Mouse (Mus musculus) intestine, embryonic 15.5 days (tissue): ENCODE results near the gene Adamts10. TPM values are rescaled to one million over a fixed set of nuclear protein-coding genes. Genes with fewer than 3 reads are reported as not detected.

Experiments used
- ATAC-seq: fragments of 200-750 bp; cut with Nextera tagmentation; 2 replicates; pipeline ENCODE4 v1.8.0; 2017; ENCODE audit warnings: moderate TSS enrichment, moderate library complexity
- H3K27ac ChIP-seq: fragments of 300-500 bp; sonication (generic); 2 replicates; pipeline ENCODE4 v1.5.1; 2015; ENCODE audit warnings: mild to moderate bottlenecking, inconsistent platforms
- H3K27me3 ChIP-seq: fragments of 300-500 bp; sonication (generic); replicated peaks from 2 replicates; pipeline ENCODE4 v1.6.1; 2015; ENCODE audit warnings: inconsistent platforms
- H3K36me3 ChIP-seq: fragments of 300-500 bp; sonication (generic); 2 replicates; pipeline ENCODE4 v1.6.1; 2015; ENCODE audit warnings: inconsistent platforms
- H3K4me1 ChIP-seq: fragments of 300-500 bp; sonication (generic); replicated peaks from 2 replicates; pipeline ENCODE4 v1.6.1; 2015; ENCODE audit warnings: inconsistent platforms
- H3K4me2 ChIP-seq: fragments of 300-500 bp; sonication (generic); replicated peaks from 2 replicates; pipeline ENCODE4 v1.6.1; 2015; ENCODE audit warnings: mild to moderate bottlenecking, inconsistent platforms
- H3K4me3 ChIP-seq: fragments of 300-500 bp; sonication (generic); replicated peaks from 2 replicates; pipeline ENCODE4 v1.5.1; 2015; ENCODE audit warnings: inconsistent platforms
- H3K9ac ChIP-seq: fragments of 300-500 bp; sonication (generic); 2 replicates; pipeline ENCODE4 v1.6.1; 2015; ENCODE audit warnings: inconsistent platforms
- H3K9me3 ChIP-seq: fragments of 300-500 bp; sonication (generic); 2 replicates; pipeline ENCODE4 v1.6.1; 2016; ENCODE audit warnings: inconsistent platforms
- WGBS: fragments of 180-500 bp; shearing (Covaris S2); methylation state at CpG from one replicate; pipeline ENCODE4 v1.1.7; 2015; 5-methylcytosine and 5-hydroxymethylcytosine counted together
- polyA plus RNA-seq: library from polyadenylated mRNA; unstranded; fragments of >200 nt; fragmentation: Nextera tagmentation; extraction: Ambion mirVana; gene quantifications from 2 replicates; pipeline ENCODE4 v1.2.1, GENCODE M21; 2015

Adamts10 gene
- 37.6 and 42.1 TPM in 2 replicates for polyA plus RNA-seq

- H3K9me3 ChIP-seq: no peaks in the 10 kb centered on the region
- H3K4me1 ChIP-seq: peaks cover 20% of the 10 kb centered on the region
- H3K36me3 ChIP-seq: no peaks in the 10 kb centered on the region; the same call in 1 of the 2 replicates
- peak within 1 kb of the TSS; percentile 72 for H3K9ac ChIP-seq
- peak within 1 kb of the TSS; percentile 79 for H3K4me2 ChIP-seq
- WGBS: under 1% methylated on average over 44 of the region's 44 CpGs
- no peaks in the 10 kb centered on the region for H3K27me3 ChIP-seq
- peak within 1 kb of the TSS; percentile 61 for H3K4me3 ChIP-seq
- peak within 1 kb of the TSS; percentile 70 for H3K27ac ChIP-seq
- ATAC-seq: peak; percentile 85
These were observed at the start of gene Adamts10 for GRCm38 (mm10) chr17:33523918-33524755. Gene Adamts10, plus strand, starts transcription at chr17:33524204.

DNA sequence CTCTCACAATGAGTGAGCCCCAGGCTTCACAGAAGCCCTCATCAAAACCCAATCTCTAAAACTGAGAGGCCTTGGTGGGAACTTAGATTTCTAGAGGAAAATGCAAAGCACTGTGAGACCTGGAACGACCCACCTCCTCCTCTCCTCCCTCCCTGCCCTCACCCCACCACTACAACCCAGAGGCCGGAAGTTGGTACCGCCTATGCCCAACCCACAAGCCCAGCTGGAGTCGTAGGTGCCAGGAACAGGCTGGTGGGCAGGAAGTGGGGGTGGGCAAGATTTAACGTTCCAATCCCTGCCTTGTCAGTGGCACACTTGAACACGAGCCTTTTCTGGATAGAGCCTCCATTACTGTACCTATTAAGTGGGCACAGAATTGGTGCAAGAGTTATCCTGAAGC, 40.0 kb upstream of the Adamts10 start:
- Histone ChIP-seq H3K9me3 (no peaks in the 10 kb centered on the region), H3K27me3 (no peaks in the 10 kb centered on the region), H3K4me1 (no peaks in the 10 kb centered on the region), H3K9ac (no peak overlapping the region), H3K4me3 (no peak overlapping the region), H3K4me2 (no peak overlapping the region), H3K27ac (no peak overlapping the region), H3K36me3 (no peaks in the 10 kb centered on the region)
- 38% methylated on average over 6 of the region's 6 CpGs for WGBS
- ATAC-seq: no peak

DNA sequence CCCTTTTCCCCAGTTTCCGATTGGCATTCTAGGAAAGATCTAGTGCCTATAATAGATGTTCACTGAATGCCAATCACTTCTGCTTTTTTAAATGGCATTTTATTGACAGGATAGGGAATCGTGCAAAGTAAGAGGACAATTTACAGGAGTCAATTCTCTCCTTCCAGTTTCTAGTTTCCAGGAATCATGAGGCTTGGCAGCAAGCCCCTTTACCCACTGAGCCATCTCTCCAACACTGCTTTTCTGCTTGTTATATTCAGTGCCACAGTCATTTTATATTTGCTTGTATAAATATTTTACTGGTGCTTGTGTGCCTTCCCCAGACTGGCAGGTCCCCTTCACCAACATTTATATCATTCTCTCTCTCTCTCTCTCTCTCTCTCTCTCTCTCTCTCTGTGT, 36.8 kb upstream of the Adamts10 start:
- no peak overlapping the region for H3K9ac ChIP-seq
- WGBS: 79% methylated on average over 2 of the region's 2 CpGs
- H3K27ac ChIP-seq: no peak overlapping the region
- H3K27me3 ChIP-seq: no peaks in the 10 kb centered on the region
- no peaks in the 10 kb centered on the region for H3K4me1 ChIP-seq
- ATAC-seq: no peak
- H3K4me3 ChIP-seq: no peak overlapping the region
- no peaks in the 10 kb centered on the region for H3K36me3 ChIP-seq
- no peak overlapping the region for H3K4me2 ChIP-seq
- H3K9me3 ChIP-seq: no peaks in the 10 kb centered on the region

DNA sequence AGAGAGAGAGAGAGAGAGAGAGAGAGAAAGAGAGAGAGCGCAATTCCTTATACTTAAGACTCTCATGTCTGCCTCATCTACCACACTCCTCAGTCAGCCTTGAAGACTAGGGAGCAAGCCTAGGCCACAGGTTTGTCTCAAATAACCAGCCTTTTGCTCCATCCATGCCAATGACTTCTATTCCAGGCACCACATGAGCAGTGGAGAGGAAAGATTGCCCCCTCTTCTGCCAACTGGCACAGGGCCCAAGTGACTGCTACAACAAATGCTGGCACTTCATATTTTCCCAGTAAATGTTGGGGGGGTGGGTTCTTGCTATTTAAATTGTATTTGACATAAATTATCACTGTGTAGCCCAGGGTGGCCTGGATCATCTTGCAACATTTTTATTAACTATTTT, 36.4 kb upstream of the Adamts10 start:
- Histone ChIP-seq H3K4me2 (no peak overlapping the region), H3K27ac (no peak overlapping the region), H3K9me3 (no peaks in the 10 kb centered on the region), H3K4me3 (no peak overlapping the region), H3K36me3 (no peaks in the 10 kb centered on the region), H3K27me3 (no peaks in the 10 kb centered on the region), H3K4me1 (no peaks in the 10 kb centered on the region), H3K9ac (no peak overlapping the region)
- 67% methylated on average over 1 of the region's 1 CpGs for WGBS
- no peak for ATAC-seq

DNA sequence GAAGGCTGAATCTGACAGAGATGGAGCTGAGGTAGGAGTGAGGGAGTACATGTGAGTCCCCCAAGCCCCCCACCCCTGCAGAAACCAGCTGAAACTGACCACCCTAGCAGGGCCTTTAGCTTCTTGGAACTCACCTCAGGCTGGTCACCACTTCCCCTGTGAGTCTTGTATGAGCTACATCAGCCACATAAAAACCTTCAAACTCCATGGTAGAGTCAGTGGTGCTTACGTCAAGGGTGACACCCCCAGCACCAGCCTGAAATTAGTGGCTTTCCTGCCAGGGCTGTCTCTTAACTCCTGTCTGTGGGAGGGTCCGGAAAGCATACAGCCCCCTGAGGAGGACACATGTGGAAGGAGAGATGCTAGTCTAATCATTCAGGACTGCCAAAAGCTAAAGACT, 32.6 kb upstream of the Adamts10 start:
- no peaks in the 10 kb centered on the region for H3K9me3 ChIP-seq
- H3K4me1 ChIP-seq: no peaks in the 10 kb centered on the region
- H3K27ac ChIP-seq: no peak overlapping the region
- H3K9ac ChIP-seq: no peak overlapping the region
- 86% methylated on average over 2 of the region's 2 CpGs for WGBS
- no peak overlapping the region for H3K4me2 ChIP-seq
- H3K36me3 ChIP-seq: no peaks in the 10 kb centered on the region
- H3K4me3 ChIP-seq: no peak overlapping the region
- ATAC-seq: no peak
- no peaks in the 10 kb centered on the region for H3K27me3 ChIP-seq

- WGBS: 72% methylated on average over 6 of the region's 6 CpGs
- H3K4me2 ChIP-seq: no peak overlapping the region
- no peak overlapping the region for H3K9ac ChIP-seq
- no peak for ATAC-seq
- no peaks in the 10 kb centered on the region for H3K36me3 ChIP-seq
- no peaks in the 10 kb centered on the region for H3K27me3 ChIP-seq
- no peak overlapping the region for H3K27ac ChIP-seq
- H3K4me1 ChIP-seq: no peaks in the 10 kb centered on the region
- H3K4me3 ChIP-seq: no peak overlapping the region
- H3K9me3 ChIP-seq: no peaks in the 10 kb centered on the region
These were observed 30.9 kb upstream of the Adamts10 start for GRCm38 (mm10) chr17:33493065-33493464.

- Histone ChIP-seq H3K36me3 (no peaks in the 10 kb centered on the region), H3K4me2 (no peak overlapping the region), H3K9me3 (no peaks in the 10 kb centered on the region), H3K9ac (no peak overlapping the region), H3K27me3 (no peaks in the 10 kb centered on the region), H3K4me1 (no peaks in the 10 kb centered on the region), H3K27ac (no peak overlapping the region), H3K4me3 (no peak overlapping the region)
- ATAC-seq: no peak
These were observed 29.4 kb upstream of the Adamts10 start for GRCm38 (mm10) chr17:33494586-33494985.

DNA sequence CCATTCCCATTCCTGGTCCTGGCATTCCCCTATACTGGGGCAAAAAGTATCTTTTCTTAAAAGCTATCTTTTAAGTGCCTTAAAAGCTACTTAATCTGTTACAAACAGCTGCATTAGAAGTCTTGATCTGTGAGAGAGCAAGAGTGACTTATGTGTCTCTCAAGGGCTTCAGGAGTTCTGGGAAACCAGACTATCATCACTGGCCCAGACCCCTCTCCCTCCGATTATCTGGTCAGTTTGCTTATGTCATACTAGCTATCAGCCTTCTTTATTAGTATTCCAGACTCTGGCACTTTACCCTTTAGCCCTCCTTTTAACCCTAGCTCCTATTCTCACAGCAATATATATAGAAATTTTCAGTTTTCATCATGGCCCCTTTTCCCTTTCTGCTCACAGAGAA, 25.1 kb upstream of the Adamts10 start:
- Histone ChIP-seq H3K4me3 (no peak overlapping the region), H3K4me1 (0 out of 2 replicates have a peak, but pooled peaks cover 2% of the 10 kb centered on the region), H3K9me3 (no peaks in the 10 kb centered on the region), H3K4me2 (no peak overlapping the region), H3K27ac (no peak overlapping the region), H3K9ac (no peak overlapping the region), H3K27me3 (no peaks in the 10 kb centered on the region), H3K36me3 (no peaks in the 10 kb centered on the region)
- ATAC-seq: no peak
- 42% methylated on average over 1 of the region's 1 CpGs for WGBS

- Histone ChIP-seq H3K9ac (no peak overlapping the region), H3K36me3 (no peaks in the 10 kb centered on the region), H3K4me3 (no peak overlapping the region), H3K4me2 (no peak overlapping the region), H3K9me3 (no peaks in the 10 kb centered on the region), H3K27ac (no peak overlapping the region), H3K27me3 (no peaks in the 10 kb centered on the region), H3K4me1 (0 out of 2 replicates have a peak, but pooled peaks cover 4% of the 10 kb centered on the region)
- ATAC-seq: no peak
- WGBS: 90% methylated on average over 1 of the region's 1 CpGs
These were observed 15.6 kb upstream of the Adamts10 start for GRCm38 (mm10) chr17:33508386-33508785.

GRCm38 (mm10) chr17:33510172-33510571, 13.8 kb upstream of the Adamts10 start:
- Histone ChIP-seq H3K36me3 (no peaks in the 10 kb centered on the region), H3K4me3 (no peak overlapping the region), H3K27ac (no peak overlapping the region), H3K9me3 (no peaks in the 10 kb centered on the region), H3K27me3 (no peaks in the 10 kb centered on the region), H3K9ac (no peak overlapping the region), H3K4me1 (no peaks in the 10 kb centered on the region), H3K4me2 (no peak overlapping the region)
- no peak for ATAC-seq
- WGBS: 53% methylated on average over 5 of the region's 5 CpGs

DNA sequence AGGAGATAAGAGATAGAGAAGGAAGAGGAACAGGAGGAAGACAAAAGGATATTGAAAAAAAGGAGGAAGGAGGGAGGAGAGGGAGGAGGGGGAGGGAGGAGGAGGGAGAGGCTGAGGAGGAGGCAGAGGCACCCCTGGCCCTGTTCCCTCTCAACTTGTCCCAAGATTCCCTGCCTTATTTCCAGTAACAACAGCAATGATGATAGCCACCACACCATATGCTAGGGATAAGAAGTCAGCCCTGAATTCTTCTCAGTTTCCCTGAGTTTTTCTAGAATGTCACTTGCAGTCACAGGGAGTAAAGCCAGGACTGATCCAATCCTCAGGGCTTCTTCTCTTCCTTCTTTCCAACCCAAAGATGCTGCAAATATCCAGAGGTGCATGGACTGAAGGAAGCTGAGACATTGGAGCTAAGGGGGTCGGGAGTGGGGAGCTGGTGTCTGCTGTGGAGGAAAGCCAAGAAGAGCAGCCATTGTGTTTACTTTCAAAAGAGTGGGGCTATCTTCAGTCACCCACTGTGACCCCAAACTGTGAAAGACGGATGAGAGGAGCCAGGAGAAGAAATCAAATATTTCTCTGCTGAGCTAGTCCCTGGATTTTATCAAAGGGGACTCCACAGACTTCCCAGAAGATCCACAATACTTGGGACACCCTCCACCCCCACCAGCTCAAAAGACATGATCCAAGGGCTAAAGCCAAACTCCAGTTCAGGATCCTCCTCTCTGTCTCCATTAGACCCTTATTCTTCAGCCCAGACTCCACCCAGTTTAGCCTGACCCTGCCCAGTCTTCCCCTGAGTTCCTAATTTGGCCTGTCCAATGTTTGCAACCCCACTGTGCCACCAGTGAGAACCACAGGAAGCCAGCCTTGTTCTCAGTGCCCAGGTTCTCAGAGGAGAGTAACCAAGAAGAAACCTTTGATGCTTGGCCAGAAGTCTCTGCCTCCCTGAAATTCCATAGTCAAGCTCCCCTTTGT, 11.3 kb upstream of the Adamts10 start:
- Histone ChIP-seq H3K27ac (no peak overlapping the region), H3K4me1 (no peaks in the 10 kb centered on the region), H3K9me3 (no peaks in the 10 kb centered on the region), H3K36me3 (no peaks in the 10 kb centered on the region), H3K4me3 (no peak overlapping the region), H3K4me2 (no peak overlapping the region), H3K27me3 (no peaks in the 10 kb centered on the region), H3K9ac (no peak overlapping the region)
- 20% methylated on average over 2 of the region's 2 CpGs for WGBS
- no peak for ATAC-seq

DNA sequence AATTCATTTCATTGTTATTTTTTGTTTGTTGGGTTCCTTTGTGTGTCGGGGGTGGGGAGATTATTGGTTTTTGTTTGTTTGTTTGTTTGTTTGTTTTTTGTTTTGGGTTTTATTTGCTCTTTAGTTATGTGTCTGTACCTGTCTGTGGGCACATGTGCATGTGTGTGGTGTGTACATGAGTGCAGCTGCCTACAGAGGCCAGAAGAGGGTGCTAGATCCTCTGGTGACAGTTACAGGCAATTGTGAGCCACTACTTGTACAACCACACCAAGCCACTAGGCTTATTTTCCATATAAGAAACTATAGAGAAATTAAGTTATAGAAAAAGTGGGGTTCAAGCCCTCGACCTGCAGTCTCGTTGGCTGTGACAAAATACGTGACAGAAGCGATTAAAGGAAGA, 10.1 kb upstream of the Adamts10 start:
- ATAC-seq: no peak
- no peaks in the 10 kb centered on the region for H3K9me3 ChIP-seq
- WGBS: 91% methylated on average over 5 of the region's 5 CpGs
- H3K4me1 ChIP-seq: no peaks in the 10 kb centered on the region
- no peaks in the 10 kb centered on the region for H3K27me3 ChIP-seq
- H3K4me2 ChIP-seq: no peak overlapping the region
- H3K4me3 ChIP-seq: no peak overlapping the region
- H3K9ac ChIP-seq: no peak overlapping the region
- no peak overlapping the region for H3K27ac ChIP-seq
- H3K36me3 ChIP-seq: no peaks in the 10 kb centered on the region
